Mouse (Mus musculus) cerebellum, adult (tissue): ENCODE data around the gene Hcrtr1.

ENCODE experiments used
- ATAC-seq: cut with Nextera tagmentation; 2 replicates; pipeline ENCODE4 v1.9.2; 2017; ENCODE audit warnings: mild to moderate bottlenecking, moderate library complexity, mixed read lengths; ENCODE audit not compliant: insufficient number of reproducible peaks, low FRiP score, low TSS enrichment

The Hcrtr1 gene

GRCm38 (mm10) chr4:130168280-130169183, 29.4 kb upstream of the Hcrtr1 start:
- ATAC-seq, result no peak

GRCm38 (mm10) chr4:130167814-130168213, 28.7 kb upstream of the Hcrtr1 start:
- no peak for ATAC-seq

- ATAC-seq, result no peak
Observed at GRCm38 (mm10) chr4:130167321-130167720, 28.2 kb upstream of the Hcrtr1 start.

GRCm38 (mm10) chr4:130166592-130166991, 27.4 kb upstream of the Hcrtr1 start:
- no peak for ATAC-seq

- no peak for ATAC-seq
Observed at GRCm38 (mm10) chr4:130166061-130166460, 26.9 kb upstream of the Hcrtr1 start.

- ATAC-seq, result no peak
Observed at GRCm38 (mm10) chr4:130164121-130164520, 25.0 kb upstream of the Hcrtr1 start.

GRCm38 (mm10) chr4:130163391-130163861, 24.3 kb upstream of the Hcrtr1 start:
- no peak for ATAC-seq

- no peak for ATAC-seq
Observed at GRCm38 (mm10) chr4:130161349-130161748, 22.2 kb upstream of the Hcrtr1 start.

GRCm38 (mm10) chr4:130156812-130157371, 17.7 kb upstream of the Hcrtr1 start:
- ATAC-seq, result no peak

- no peak for ATAC-seq
Observed at GRCm38 (mm10) chr4:130154250-130154649, 15.1 kb upstream of the Hcrtr1 start.

- ATAC-seq, result no peak
Observed at GRCm38 (mm10) chr4:130148405-130148804, 9.2 kb upstream of the Hcrtr1 start.

- no peak for ATAC-seq
Observed at GRCm38 (mm10) chr4:130141786-130142185, 2.6 kb upstream of the Hcrtr1 start.

GRCm38 (mm10) chr4:130140992-130141402, 1.8 kb upstream of the Hcrtr1 start:
- no peak for ATAC-seq

GRCm38 (mm10) chr4:130138441-130139213, 532 bp downstream of the Hcrtr1 start:
- no peak for ATAC-seq

- ATAC-seq, result no peak
Observed at GRCm38 (mm10) chr4:130133399-130133798, 5.8 kb downstream of the Hcrtr1 start.

- no peak for ATAC-seq
Observed at GRCm38 (mm10) chr4:130131448-130132105, 7.6 kb downstream of the Hcrtr1 start.

GRCm38 (mm10) chr4:130130641-130131350, 8.4 kb downstream of the Hcrtr1 start:
- ATAC-seq, result no peak

- ATAC-seq, result no peak
Observed at GRCm38 (mm10) chr4:130130082-130130481, 9.1 kb downstream of the Hcrtr1 start.

GRCm38 (mm10) chr4:130128907-130129306, 10.3 kb downstream of the Hcrtr1 start:
- ATAC-seq, result no peak

GRCm38 (mm10) chr4:130125935-130126334, 13.2 kb downstream of the Hcrtr1 start:
- no peak for ATAC-seq
